Mouse (Mus musculus) heart, postnatal 0 days (tissue): ENCODE results near the gene Adcy3. TPM values are rescaled to one million over a fixed set of nuclear protein-coding genes. Genes with fewer than 3 reads are reported as not detected.

ENCODE experiments used
- ATAC-seq: fragments of 200-750 bp; cut with Nextera tagmentation; 2 replicates; pipeline ENCODE4 v1.8.0; 2017; ENCODE audit warnings: low read depth, moderate number of reproducible peaks, moderate library complexity; ENCODE audit not compliant: insufficient read depth
- DNase-seq: peaks from one replicate; pipeline ENCODE4 v3.0.0-alpha.2; 2016; ENCODE audit warnings: low spot score
- H3K27ac ChIP-seq: fragments of 300-500 bp; sonication (generic); 2 replicates; pipeline ENCODE4 v1.5.1; 2014; ENCODE audit warnings: low read depth, mild to moderate bottlenecking
- H3K27me3 ChIP-seq: fragments of 300-500 bp; sonication (generic); 2 replicates; pipeline ENCODE4 v1.6.1; 2014; ENCODE audit warnings: low read length, mixed read lengths; ENCODE audit not compliant: control insufficient read depth, insufficient read depth
- H3K36me3 ChIP-seq: fragments of 300-500 bp; sonication (generic); replicated peaks from 2 replicates; pipeline ENCODE4 v1.6.1; 2014; ENCODE audit warnings: low read length, mixed read lengths; ENCODE audit not compliant: control insufficient read depth, insufficient read depth
- H3K4me1 ChIP-seq: fragments of 300-500 bp; sonication (generic); 2 replicates; pipeline ENCODE4 v1.6.1; 2014; ENCODE audit warnings: antibody characterized with exemption; ENCODE audit not compliant: control insufficient read depth, insufficient read depth
- H3K4me2 ChIP-seq: fragments of 300-500 bp; sonication (generic); 2 replicates; pipeline ENCODE4 v1.6.1; 2014; ENCODE audit warnings: low read depth, mild to moderate bottlenecking, low read length, moderate library complexity
- H3K4me3 ChIP-seq: fragments of 300-500 bp; sonication (generic); 2 replicates; pipeline ENCODE4 v1.5.1; 2014; ENCODE audit warnings: low read depth, low read length
- H3K9ac ChIP-seq: fragments of 300-500 bp; sonication (generic); replicated peaks from 2 replicates; pipeline ENCODE4 v1.6.1; 2014; ENCODE audit warnings: low read depth, low read length, mixed read lengths
- H3K9me3 ChIP-seq: fragments of 300-500 bp; sonication (generic); replicated peaks from 2 replicates; pipeline ENCODE4 v1.6.1; 2016; ENCODE audit warnings: low read length; ENCODE audit not compliant: control insufficient read depth
- CTCF ChIP-seq: IDR thresholded peaks from 2 replicates; pipeline ENCODE4 v1.5.1; 2016; ENCODE audit warnings: antibody characterized with exemption, control low read depth, low read depth
- EP300 ChIP-seq: IDR thresholded peaks from 2 replicates; pipeline ENCODE4 v1.6.1; 2016; ENCODE audit warnings: antibody characterized with exemption, low read depth
- WGBS: fragments of 180-500 bp; shearing (Covaris S2); extraction: QIAGEN DNeasy Blood & Tissue Kit; methylation state at CpG from one replicate; pipeline ENCODE4 v1.1.7; 2014; 5-methylcytosine and 5-hydroxymethylcytosine counted together
- polyA plus RNA-seq: library from polyadenylated mRNA; unstranded; fragments of >200 nt; fragmentation: Nextera tagmentation; extraction: Ambion mirVana; gene quantifications from 2 replicates; pipeline ENCODE4 v1.2.1, GENCODE M21; 2015
- total RNA-seq: library from RNA; depleted of rRNA; stranded (reverse); fragments of >200 nt; gene quantifications from 2 replicates; pipeline ENCODE4 v1.2.3, GENCODE M21; 2014; ENCODE audit warnings: low replicate concordance

Adcy3 gene
- total and polyA plus RNA-seq, 2 experiments from 2014 or later, result 1.2 to 7.5 TPM

DNA sequence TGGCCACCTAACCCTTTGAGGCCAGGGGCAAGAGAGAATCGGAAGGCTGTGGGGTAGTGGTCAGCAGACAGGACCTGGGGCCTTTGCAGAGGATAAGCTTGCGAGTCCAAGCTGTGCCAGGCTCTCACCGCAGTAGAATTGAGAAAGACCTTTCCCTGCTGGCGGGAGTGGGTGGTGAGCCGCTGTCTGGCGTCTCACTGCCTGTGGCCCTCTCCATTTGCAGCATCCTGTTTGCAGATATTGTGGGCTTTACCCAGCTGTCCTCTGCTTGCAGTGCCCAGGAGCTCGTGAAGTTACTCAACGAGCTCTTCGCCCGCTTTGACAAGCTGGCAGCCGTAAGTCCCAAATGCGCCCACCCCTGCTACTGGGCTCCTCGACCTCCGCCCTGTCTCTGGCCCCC, 61.7 kb downstream of the Adcy3 start:
- 91% methylated on average over 14 of the region's 14 CpGs for WGBS
- Histone ChIP-seq H3K36me3 (no peaks in the 10 kb centered on the region; the same call in 1 of the 2 replicates), H3K4me1 (no peaks in the 10 kb centered on the region), H3K4me3 (no peak overlapping the region), H3K27ac (no peak overlapping the region), H3K9ac (no peak overlapping the region), H3K4me2 (no peak overlapping the region), H3K27me3 (no peaks in the 10 kb centered on the region), H3K9me3 (no peaks in the 10 kb centered on the region)
- TF ChIP-seq EP300 (no peak), CTCF (no peak)
- ATAC-seq (no peak), DNase-seq (no peak)

DNA sequence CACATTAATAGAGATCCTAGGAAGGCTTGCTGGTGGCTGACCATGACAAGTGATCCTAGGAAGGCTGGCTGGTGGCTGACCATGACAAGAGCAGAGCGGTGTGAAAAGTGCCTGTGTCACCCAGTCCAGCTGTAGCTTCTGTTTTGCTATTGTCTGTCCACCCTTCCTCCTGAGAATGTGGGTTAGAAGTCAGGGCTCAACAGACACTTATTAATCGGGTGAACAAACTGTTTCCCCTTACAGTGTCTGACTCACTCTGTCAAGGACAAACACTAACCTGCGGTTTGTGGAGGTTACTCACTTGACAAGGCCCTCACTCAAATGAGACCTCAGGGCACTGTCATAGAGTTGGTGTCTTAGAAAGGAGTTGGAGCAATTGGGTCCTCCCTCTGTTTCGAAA, 65.8 kb downstream of the Adcy3 start:
- no peak for DNase-seq
- no peak overlapping the region for H3K27ac ChIP-seq
- no peak for ATAC-seq
- H3K4me2 ChIP-seq, result no peak overlapping the region
- H3K4me3 ChIP-seq, result no peak overlapping the region
- H3K27me3 ChIP-seq, result no peaks in the 10 kb centered on the region
- WGBS, result 75% methylated on average over 4 of the region's 4 CpGs
- no peaks in the 10 kb centered on the region; the same call in 1 of the 2 replicates for H3K36me3 ChIP-seq
- no peak overlapping the region for H3K9ac ChIP-seq
- no peaks in the 10 kb centered on the region for H3K4me1 ChIP-seq
- no peaks in the 10 kb centered on the region for H3K9me3 ChIP-seq
- TF ChIP-seq CTCF (no peak), EP300 (no peak)

DNA sequence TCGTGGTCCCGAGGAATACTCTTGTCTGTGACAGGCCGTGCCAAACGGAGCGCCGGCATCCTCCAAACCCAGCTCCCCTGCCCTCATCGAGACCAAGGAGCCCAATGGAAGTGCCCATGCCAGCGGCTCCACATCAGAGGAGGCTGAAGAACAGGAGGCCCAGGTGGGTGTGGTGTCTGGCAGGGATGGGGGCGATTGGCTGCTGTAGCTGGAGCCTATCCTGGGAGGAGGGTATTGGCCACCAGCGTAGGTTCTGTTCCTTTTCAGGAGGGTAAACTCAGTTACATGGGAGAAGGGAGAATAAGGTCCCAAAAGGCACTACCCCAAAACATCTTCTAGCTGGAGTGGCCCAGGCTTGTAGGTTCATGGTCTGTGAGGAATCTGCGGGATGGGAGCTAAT, 66.4 kb downstream of the Adcy3 start:
- H3K4me3 ChIP-seq, result no peak overlapping the region
- no peak overlapping the region for H3K27ac ChIP-seq
- ATAC-seq (no peak), DNase-seq (no peak)
- no peak for TF ChIP-seq EP300
- no peak for TF ChIP-seq CTCF
- no peaks in the 10 kb centered on the region for H3K4me1 ChIP-seq
- no peaks in the 10 kb centered on the region for H3K27me3 ChIP-seq
- H3K9me3 ChIP-seq, result no peaks in the 10 kb centered on the region
- H3K4me2 ChIP-seq, result no peak overlapping the region
- 93% methylated on average over 11 of the region's 11 CpGs for WGBS
- no peak overlapping the region for H3K9ac ChIP-seq
- no peaks in the 10 kb centered on the region; the same call in 1 of the 2 replicates for H3K36me3 ChIP-seq

DNA sequence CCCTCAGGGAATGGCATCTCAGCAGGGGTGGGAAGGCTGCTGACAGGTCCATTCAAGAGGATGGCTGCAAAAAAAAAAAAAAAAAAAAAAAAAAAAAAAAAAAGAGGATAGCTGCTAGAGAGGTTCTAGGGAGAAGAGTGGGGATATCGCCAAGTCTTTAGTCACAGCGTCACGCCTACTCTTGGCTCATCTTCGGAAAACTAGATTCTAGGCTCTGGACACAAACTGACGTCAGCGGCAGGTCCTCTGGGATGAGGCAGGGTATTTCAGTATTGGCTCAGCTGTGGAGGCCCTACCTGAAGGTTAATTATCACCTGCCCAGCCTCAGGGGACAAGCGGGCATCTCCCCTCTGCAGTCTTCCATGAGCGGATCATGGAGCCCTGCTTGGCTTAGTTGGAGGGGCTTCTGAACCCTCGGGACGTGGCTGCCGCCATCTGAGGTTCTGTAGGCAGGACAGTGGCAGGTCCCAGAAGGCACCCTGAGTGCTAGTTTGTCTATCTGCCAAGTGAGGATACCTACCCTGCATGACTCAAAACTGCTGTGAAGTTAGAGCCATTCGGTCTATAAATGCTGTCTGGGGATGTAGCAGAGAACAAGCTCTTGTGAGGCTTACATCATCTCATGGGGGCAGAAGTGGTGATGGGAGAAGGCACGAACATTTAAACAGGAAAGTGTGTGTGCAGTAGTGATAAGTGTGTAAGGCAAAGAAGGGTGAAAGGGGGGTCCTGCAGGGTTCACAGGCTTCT, 68.7 kb downstream of the Adcy3 start:
- Histone ChIP-seq H3K4me3 (no peak overlapping the region), H3K27me3 (no peaks in the 10 kb centered on the region), H3K27ac (no peak overlapping the region), H3K4me1 (no peaks in the 10 kb centered on the region), H3K9me3 (no peaks in the 10 kb centered on the region), H3K4me2 (no peak overlapping the region), H3K36me3 (peaks cover 7% of the 10 kb centered on the region), H3K9ac (no peak overlapping the region)
- TF ChIP-seq EP300, result no peak
- TF ChIP-seq CTCF, result no peak
- WGBS, result 83% methylated on average over 13 of the region's 13 CpGs
- no peak for ATAC-seq
- no peak for DNase-seq

DNA sequence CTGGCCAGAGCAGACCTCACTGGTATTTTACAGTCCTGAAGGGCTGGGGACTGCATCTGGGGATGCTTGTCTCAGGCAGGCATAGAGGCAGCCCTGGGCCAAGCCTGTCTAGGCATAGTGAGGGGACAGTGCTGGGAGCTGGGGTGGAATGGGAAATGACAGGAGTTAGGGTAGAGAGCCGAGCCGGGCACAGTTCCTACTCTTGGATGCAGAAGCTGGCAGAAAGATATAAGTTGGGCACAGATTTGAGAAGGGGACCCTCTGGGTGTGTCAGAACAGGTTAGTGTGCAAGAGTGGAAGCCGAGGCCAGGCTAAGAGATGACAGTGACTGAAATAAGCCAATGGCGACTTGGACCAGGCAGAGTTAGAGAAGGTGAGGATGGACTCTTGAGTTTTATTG, 69.3 kb downstream of the Adcy3 start:
- no peaks in the 10 kb centered on the region for H3K4me1 ChIP-seq
- H3K36me3 ChIP-seq, result peaks cover 7% of the 10 kb centered on the region
- H3K4me2 ChIP-seq, result no peak overlapping the region
- H3K4me3 ChIP-seq, result no peak overlapping the region
- H3K9ac ChIP-seq, result no peak overlapping the region
- 87% methylated on average over 4 of the region's 4 CpGs for WGBS
- TF ChIP-seq EP300, result no peak
- TF ChIP-seq CTCF, result no peak
- DNase-seq (no peak), ATAC-seq (no peak)
- no peaks in the 10 kb centered on the region for H3K9me3 ChIP-seq
- no peaks in the 10 kb centered on the region for H3K27me3 ChIP-seq
- no peak overlapping the region for H3K27ac ChIP-seq

DNA sequence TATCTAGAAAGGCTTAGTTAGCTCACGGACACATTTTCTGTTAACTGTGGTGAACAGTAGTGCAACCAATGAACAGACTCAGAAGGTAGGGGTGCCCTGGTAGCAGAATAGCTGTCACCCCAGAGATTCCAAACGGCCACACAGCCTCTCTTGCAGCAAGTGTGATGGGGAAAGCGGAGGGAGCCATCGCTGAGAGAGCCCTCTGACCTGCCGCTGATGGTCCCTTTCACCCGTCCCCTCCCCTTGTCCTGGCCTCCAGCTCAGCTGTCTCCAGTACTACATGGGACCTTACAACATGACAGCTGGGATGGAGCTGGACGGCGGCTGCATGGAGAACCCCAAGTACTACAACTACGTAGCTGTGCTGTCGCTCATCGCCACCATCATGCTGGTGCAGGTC, 73.2 kb downstream of the Adcy3 start:
- WGBS, result 94% methylated on average over 11 of the region's 11 CpGs
- ATAC-seq (no peak), DNase-seq (no peak)
- H3K9me3 ChIP-seq, result no peaks in the 10 kb centered on the region
- H3K4me3 ChIP-seq, result no peak overlapping the region
- no peak overlapping the region for H3K27ac ChIP-seq
- H3K9ac ChIP-seq, result no peak overlapping the region
- no peak for TF ChIP-seq CTCF
- no peak for TF ChIP-seq EP300
- no peaks in the 10 kb centered on the region for H3K4me1 ChIP-seq
- H3K27me3 ChIP-seq, result no peaks in the 10 kb centered on the region
- H3K4me2 ChIP-seq, result no peak overlapping the region
- H3K36me3 ChIP-seq, result peaks cover 15% of the 10 kb centered on the region
